Mouse (Mus musculus) retina, postnatal 7 days (tissue): ENCODE measurements around the gene Trappc10.
A peak's percentile ranks its signal among the peaks of the same experiment; 100 is the strongest.

Source experiments
- DNase-seq: peaks from one replicate; pipeline ENCODE4 v3.0.0-alpha.2; 2012; ENCODE audit warnings: low read depth, low spot score

Trappc10 gene

GRCm38 (mm10) chr10:78161096-78161495 is 83.3 kb downstream of the Trappc10 start:
- no peak for DNase-seq

GRCm38 (mm10) chr10:78160369-78161095 is 83.9 kb downstream of the Trappc10 start:
- DNase-seq, result no peak

DNA sequence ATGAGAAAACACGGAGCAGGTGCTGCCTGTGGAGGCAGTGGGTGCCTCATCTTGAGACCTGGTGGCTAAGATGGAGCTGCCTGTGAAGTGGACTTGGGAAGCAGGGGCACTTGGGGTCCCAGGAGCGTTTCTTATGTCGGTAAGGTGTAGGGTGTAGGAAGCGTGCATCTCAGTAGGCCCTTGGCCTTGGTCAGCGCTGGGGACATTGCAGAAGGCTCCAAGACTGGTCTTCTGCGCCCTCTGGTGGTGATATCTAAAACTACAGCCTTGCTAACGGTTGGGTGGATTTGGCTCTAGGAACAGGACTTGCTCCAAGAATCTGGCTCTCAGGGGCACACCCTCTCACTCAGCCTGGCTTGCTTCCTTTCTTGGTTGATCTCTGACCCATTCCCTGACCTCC is 84.5 kb downstream of the Trappc10 start:
- peak; percentile 78 for DNase-seq

- DNase-seq, result no peak
Measured at GRCm38 (mm10) chr10:78159252-78159878, 85.1 kb downstream of the Trappc10 start.

DNA sequence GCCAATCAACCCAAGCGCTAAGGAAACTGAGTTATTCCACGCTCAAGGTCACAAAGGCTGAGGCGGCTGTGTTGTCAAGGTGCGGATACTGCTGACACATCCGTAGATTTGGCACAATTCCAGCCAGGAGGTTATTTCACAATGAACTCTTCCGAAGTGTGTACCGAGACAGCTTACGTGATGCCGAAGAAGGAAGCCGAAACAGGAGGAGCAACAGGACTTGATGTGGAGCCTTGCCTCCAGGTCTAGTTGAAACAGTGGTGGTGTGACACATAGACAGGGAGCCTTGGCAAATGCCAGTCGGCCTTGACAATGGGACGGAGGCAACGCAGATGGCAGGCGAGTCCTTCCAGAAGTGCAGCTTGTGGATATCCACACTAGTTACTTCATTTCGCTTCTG is 86.4 kb downstream of the Trappc10 start:
- no peak for DNase-seq

GRCm38 (mm10) chr10:78156926-78157325 is 87.5 kb downstream of the Trappc10 start:
- DNase-seq, result no peak

GRCm38 (mm10) chr10:78148834-78149766 is 95.3 kb downstream of the Trappc10 start:
- no peak for DNase-seq

- DNase-seq, result no peak
Measured at GRCm38 (mm10) chr10:78147908-78148441, 96.5 kb downstream of the Trappc10 start.

- DNase-seq, result no peak
Measured at GRCm38 (mm10) chr10:78143727-78144505, 100.5 kb downstream of the Trappc10 start.

DNA sequence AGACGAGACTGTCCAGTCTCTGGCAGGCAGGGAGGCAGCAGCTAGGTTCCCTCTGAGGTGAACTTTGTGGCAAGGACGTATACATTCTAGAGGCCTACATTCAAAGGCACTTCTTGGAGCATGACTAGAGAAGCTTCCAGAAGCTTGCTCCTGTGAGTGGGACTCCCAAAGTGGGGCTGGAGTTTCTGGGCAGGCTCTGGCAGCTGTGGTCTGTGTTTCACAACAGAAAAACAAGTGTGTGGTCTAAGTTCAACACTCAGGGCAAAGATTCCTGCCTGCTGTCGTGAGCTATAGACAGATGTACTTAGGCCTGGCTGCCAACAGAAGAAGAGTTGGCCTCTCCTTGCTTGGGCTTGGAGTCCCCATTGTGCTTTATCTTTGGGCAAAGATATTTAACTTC is 103.6 kb downstream of the Trappc10 start:
- no peak for DNase-seq

DNA sequence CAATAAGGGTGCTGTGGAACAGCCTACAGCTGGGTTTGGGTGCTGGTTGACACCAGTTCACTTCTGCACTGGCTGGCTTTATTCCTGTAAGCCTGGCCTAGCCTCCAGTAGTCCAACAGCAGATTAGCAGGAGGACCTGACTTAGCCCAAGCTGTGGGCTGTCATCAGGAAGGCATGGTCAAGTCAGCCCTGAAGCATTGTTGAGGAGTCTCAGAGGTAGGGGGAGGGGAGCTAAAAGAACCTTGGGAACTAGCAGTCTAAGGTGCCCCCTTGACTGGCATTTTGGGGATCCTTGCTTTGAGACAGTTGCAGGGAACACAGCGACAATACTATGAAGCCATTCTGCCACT is 104.2 kb downstream of the Trappc10 start:
- no peak for DNase-seq

GRCm38 (mm10) chr10:78139572-78140250 is 104.7 kb downstream of the Trappc10 start:
- no peak for DNase-seq

GRCm38 (mm10) chr10:78138812-78139523 is 105.5 kb downstream of the Trappc10 start:
- no peak for DNase-seq

DNA sequence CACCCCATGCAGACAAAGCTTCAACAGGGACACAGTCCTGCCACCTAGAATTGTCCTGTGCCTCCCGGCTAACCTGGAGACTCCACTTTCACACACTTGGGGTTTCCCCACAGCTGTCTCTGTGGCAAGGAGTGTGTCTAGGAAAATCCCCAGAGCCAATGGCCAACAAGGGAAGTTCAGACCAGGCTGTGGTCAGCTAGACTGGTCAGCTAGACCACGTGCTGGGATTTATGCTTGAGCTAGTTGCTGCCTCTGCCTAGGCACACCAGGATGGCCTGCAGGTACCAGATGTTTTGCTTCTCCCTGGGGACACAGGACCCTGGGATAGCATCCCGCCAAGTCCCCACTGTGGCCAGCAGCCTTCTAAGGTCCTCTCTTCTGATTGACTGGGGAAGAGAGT is 107.2 kb downstream of the Trappc10 start:
- DNase-seq, result no peak
